ENCODE assay signal across 14 mouse cellular contexts in genomic region chr3:78574807-78575206, GRCm38 (mm10).
"Had no signal": no experiment of that assay in that cellular context is flagged by ENCODE, and none has a peak within 500 bp of the region (broad histone marks: within the 10 kb centered on the region; RNA-seq: fewer than 3 reads in every experiment).

No protein-coding gene starts in this region.

- H3K36me3 ChIP-seq: limb, embryonic 15.5 days; liver, embryonic 12.5 days; midbrain, embryonic 10.5 days; neural tube, embryonic 12.5 days; stomach, embryonic 15.5 days had no signal

- H3K4me1 ChIP-seq: limb, embryonic 15.5 days; liver, embryonic 12.5 days; midbrain, embryonic 10.5 days; neural tube, embryonic 12.5 days; stomach, embryonic 15.5 days had no signal

- H3K4me2 ChIP-seq: limb, embryonic 15.5 days; liver, embryonic 12.5 days; lung, embryonic 14.5 days; neural tube, embryonic 12.5 days; stomach, embryonic 15.5 days had no signal

- H3K27ac ChIP-seq: left cerebral cortex, adult 2 months; limb, embryonic 15.5 days; liver, embryonic 12.5 days; midbrain, embryonic 10.5 days; neural tube, embryonic 12.5 days; stomach, embryonic 15.5 days had no signal

- H3K4me3 ChIP-seq: left cerebral cortex, adult 2 months; limb, embryonic 15.5 days; liver, embryonic 12.5 days; midbrain, embryonic 10.5 days; neural tube, embryonic 12.5 days; stomach, embryonic 15.5 days had no signal

- H3K27me3 ChIP-seq: limb, embryonic 15.5 days; liver, embryonic 12.5 days; neural tube, embryonic 12.5 days; stomach, embryonic 15.5 days had no signal

- H3K9ac ChIP-seq: limb, embryonic 15.5 days; liver, embryonic 12.5 days; lung, embryonic 14.5 days; neural tube, embryonic 12.5 days; stomach, embryonic 15.5 days had no signal

- H3K9me3 ChIP-seq: limb, embryonic 15.5 days; liver, embryonic 12.5 days; midbrain, embryonic 10.5 days; neural tube, embryonic 12.5 days; stomach, embryonic 15.5 days had no signal

- ATAC-seq: liver, embryonic 12.5 days had no signal

- DNase-seq: lung, embryonic 14.5 days; lung, postnatal 10 days; lung, postnatal 4 days; midbrain, embryonic 14.5 days; retina, postnatal 1 day; right cerebral cortex, postnatal 14 days; thymus, adult 2 months; thymus, postnatal 25 days had no signal
